Comparison of ENCODE assay signal across 19 mouse cellular contexts in the genomic region with DNA sequence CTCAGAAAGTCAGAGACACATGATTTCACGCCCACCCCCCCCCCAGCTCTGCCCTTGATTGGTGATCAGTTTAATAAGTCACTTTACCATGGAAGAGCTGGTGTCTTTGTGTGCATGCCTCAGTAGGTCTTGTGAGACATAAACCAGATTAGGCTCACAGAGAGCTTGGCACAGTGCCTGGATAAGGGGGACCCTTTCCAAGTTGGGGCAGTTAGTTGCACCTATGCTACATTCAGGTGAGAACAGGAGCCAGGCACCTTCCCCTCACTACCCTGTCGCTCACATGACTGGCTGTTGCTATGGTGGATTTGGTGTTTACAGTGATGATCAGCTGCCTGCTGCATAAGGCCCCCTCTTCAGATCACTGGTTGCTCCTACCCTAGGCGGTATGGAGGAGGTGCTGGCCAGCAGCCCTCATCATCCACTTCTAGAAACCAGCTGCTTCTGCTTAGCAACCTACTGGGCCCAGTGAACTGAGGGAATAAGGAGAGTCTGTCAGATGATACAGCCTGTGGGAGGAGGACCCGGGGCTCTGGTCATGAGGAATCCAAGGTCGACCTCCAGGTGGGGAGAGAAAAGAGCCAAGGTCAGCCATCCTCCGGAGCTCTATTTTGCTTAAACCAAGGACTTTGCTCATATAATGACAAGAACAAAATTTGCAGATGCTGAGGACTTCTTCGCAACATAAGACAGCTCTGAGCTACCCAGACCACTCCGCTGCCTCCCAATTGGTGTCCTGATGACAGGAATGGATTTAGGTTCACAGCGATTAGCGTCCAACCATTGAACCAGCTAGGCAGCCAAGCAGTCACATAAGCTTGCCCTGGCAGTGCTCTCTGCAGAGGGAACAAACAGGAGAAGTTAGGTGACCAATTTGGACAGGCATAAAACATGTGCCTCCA. TPM values are rescaled to one million over a fixed set of nuclear protein-coding genes. Genes with fewer than 3 reads are reported as not detected.
DNase-seq lines count a peak whose midpoint lies in the region; ATAC-seq and TF ChIP-seq lines count a peak whose summit lies in the region.
"Had no signal": no experiment of that assay in that cellular context is flagged by ENCODE, and none has a peak within 500 bp of the region (broad histone marks: within the 10 kb centered on the region; RNA-seq: fewer than 3 reads in every experiment).

No protein-coding gene starts in this region.

- no peak for TF ChIP-seq POLR2A in limb, embryonic 14.5 days (IDR thresholded peaks at IDR 0.05; ENCODE audit: borderline replicate concordance, extremely low read depth, insufficient read depth, insufficient read length)

- no peaks in the 10 kb centered on the region for H3K9me3 ChIP-seq in heart, embryonic 13.5 days
- no peaks in the 10 kb centered on the region for H3K9me3 ChIP-seq in kidney, embryonic 14.5 days (ENCODE audit: control insufficient read depth, low read length)
- no peaks in the 10 kb centered on the region for H3K9me3 ChIP-seq in midbrain, postnatal 0 days (ENCODE audit: low read length)
- no peaks in the 10 kb centered on the region for H3K9me3 ChIP-seq in midbrain, embryonic 11.5 days (ENCODE audit: control insufficient read depth, low read length)
- H3K9me3 ChIP-seq in limb, embryonic 14.5 days (ENCODE audit: control insufficient read depth, low read length) = no peaks in the 10 kb centered on the region
- no peaks in the 10 kb centered on the region for H3K9me3 ChIP-seq in forebrain, embryonic 10.5 days
- H3K9me3 ChIP-seq: forebrain, embryonic 15.5 days; limb, embryonic 15.5 days; lung, embryonic 15.5 days had no signal

- no peak for ATAC-seq in heart, embryonic 13.5 days (ENCODE audit: extremely low read depth, insufficient number of reproducible peaks, low FRiP score, low TSS enrichment)
- peak; percentile 88 for ATAC-seq in kidney, embryonic 14.5 days (ENCODE audit: low FRiP score, low TSS enrichment)
- peak; percentile 23; the same call in 1 of the 2 replicates for ATAC-seq in midbrain, postnatal 0 days (ENCODE audit: low FRiP score)
- ATAC-seq in midbrain, embryonic 11.5 days (ENCODE audit: low FRiP score) = no peak
- peak; percentile 34; the same call in 1 of the 2 replicates for ATAC-seq in limb, embryonic 14.5 days (ENCODE audit: low FRiP score, low read depth)
- ATAC-seq: forebrain, embryonic 15.5 days had no signal

- 70% methylated on average over 10 of the region's 10 CpGs for WGBS in heart, embryonic 13.5 days
- 60% methylated on average over 10 of the region's 10 CpGs for WGBS in kidney, embryonic 14.5 days
- WGBS in midbrain, postnatal 0 days = 80% methylated on average over 10 of the region's 10 CpGs
- 88% methylated on average over 10 of the region's 10 CpGs for WGBS in midbrain, embryonic 11.5 days
- WGBS in limb, embryonic 14.5 days = 82% methylated on average over 10 of the region's 10 CpGs
- WGBS in forebrain, embryonic 10.5 days = 86% methylated on average over 10 of the region's 10 CpGs

- no peak overlapping the region for H3K4me3 ChIP-seq in heart, embryonic 13.5 days
- no peak overlapping the region for H3K4me3 ChIP-seq in kidney, embryonic 14.5 days (ENCODE audit: low read length)
- no peak overlapping the region for H3K4me3 ChIP-seq in midbrain, postnatal 0 days (ENCODE audit: low read depth, low read length)
- no peak overlapping the region for H3K4me3 ChIP-seq in midbrain, embryonic 11.5 days (ENCODE audit: low read depth, low read length)
- no peak overlapping the region for H3K4me3 ChIP-seq in limb, embryonic 14.5 days (replicated peaks; ENCODE audit: low read length)
- H3K4me3 ChIP-seq in forebrain, embryonic 10.5 days = no peak overlapping the region
- H3K4me3 ChIP-seq: forebrain, embryonic 15.5 days; heart, adult 2 months; limb, embryonic 15.5 days; lung, embryonic 15.5 days had no signal

- H3K4me2 ChIP-seq in heart, embryonic 13.5 days = no peak overlapping the region
- no peak overlapping the region for H3K4me2 ChIP-seq in kidney, embryonic 14.5 days (replicated peaks; ENCODE audit: low read depth, low read length)
- H3K4me2 ChIP-seq in midbrain, postnatal 0 days (ENCODE audit: low read depth, low read length, poor library complexity, severe bottlenecking) = no peak overlapping the region
- no peak overlapping the region for H3K4me2 ChIP-seq in midbrain, embryonic 11.5 days
- no peak overlapping the region for H3K4me2 ChIP-seq in limb, embryonic 14.5 days (replicated peaks; ENCODE audit: low read depth, low read length, severe bottlenecking)
- H3K4me2 ChIP-seq: forebrain, embryonic 15.5 days; limb, embryonic 15.5 days; lung, embryonic 15.5 days had no signal

- TF ChIP-seq CTCF in midbrain, postnatal 0 days (IDR thresholded peaks at IDR 0.05) = no peak

- DNase-seq in heart, adult 8-10 months (ENCODE audit: low spot score) = no peak
- DNase-seq in kidney, adult 9 months = no peak
- peak; percentile 70 for DNase-seq in midbrain, postnatal 0 days (ENCODE audit: low spot score)
- no peak for DNase-seq in midbrain, embryonic 11.5 days (ENCODE audit: low spot score, missing footprints)
- no peak for DNase-seq in limb, embryonic 14.5 days (ENCODE audit: low spot score)
- no peak for DNase-seq in forebrain, embryonic 10.5 days (ENCODE audit: extremely low spot score, low spot score)
- DNase-seq: adrenal gland, postnatal 25 days; heart, adult 2 months; right cerebral cortex, postnatal 14 days; thymus, adult 18-20 months had no signal

- H3K27ac ChIP-seq in heart, embryonic 13.5 days (replicated peaks) = peak overlapping the region; percentile 53
- H3K27ac ChIP-seq in kidney, embryonic 14.5 days (ENCODE audit: low read depth, low read length) = peak overlapping the region; percentile 38
- H3K27ac ChIP-seq in midbrain, postnatal 0 days (ENCODE audit: low read depth, low read length) = no peak overlapping the region
- H3K27ac ChIP-seq in midbrain, embryonic 11.5 days (ENCODE audit: low read depth, low read length) = no peak overlapping the region
- H3K27ac ChIP-seq in limb, embryonic 14.5 days (replicated peaks; ENCODE audit: low read depth, low read length) = no peak overlapping the region
- H3K27ac ChIP-seq in forebrain, embryonic 10.5 days = no peak overlapping the region
- H3K27ac ChIP-seq: forebrain, embryonic 15.5 days; heart, adult 2 months; limb, embryonic 15.5 days; lung, embryonic 15.5 days had no signal

- H3K36me3 ChIP-seq in heart, embryonic 13.5 days = no peaks in the 10 kb centered on the region
- no peaks in the 10 kb centered on the region for H3K36me3 ChIP-seq in kidney, embryonic 14.5 days (ENCODE audit: control insufficient read depth, insufficient read depth, low read length)
- no peaks in the 10 kb centered on the region for H3K36me3 ChIP-seq in midbrain, postnatal 0 days (ENCODE audit: insufficient read depth, low read length)
- no peaks in the 10 kb centered on the region for H3K36me3 ChIP-seq in midbrain, embryonic 11.5 days (ENCODE audit: control insufficient read depth, insufficient read depth, low read length)
- H3K36me3 ChIP-seq in limb, embryonic 14.5 days (ENCODE audit: control insufficient read depth, insufficient read depth, low read length) = no peaks in the 10 kb centered on the region
- H3K36me3 ChIP-seq in forebrain, embryonic 10.5 days (replicated peaks) = no peaks in the 10 kb centered on the region
- H3K36me3 ChIP-seq: forebrain, embryonic 15.5 days; limb, embryonic 15.5 days; lung, embryonic 15.5 days had no signal

- H3K27me3 ChIP-seq in heart, embryonic 13.5 days (replicated peaks) = no peaks in the 10 kb centered on the region
- H3K27me3 ChIP-seq in kidney, embryonic 14.5 days (ENCODE audit: control insufficient read depth, insufficient read depth, low read length) = no peaks in the 10 kb centered on the region
- no peaks in the 10 kb centered on the region for H3K27me3 ChIP-seq in midbrain, postnatal 0 days (ENCODE audit: insufficient read depth, low read length)
- no peaks in the 10 kb centered on the region for H3K27me3 ChIP-seq in midbrain, embryonic 11.5 days (ENCODE audit: control insufficient read depth, insufficient read depth, low read length)
- H3K27me3 ChIP-seq in limb, embryonic 14.5 days (ENCODE audit: control insufficient read depth, insufficient read depth, low read length) = no peaks in the 10 kb centered on the region
- H3K27me3 ChIP-seq in forebrain, embryonic 10.5 days (ENCODE audit: poor library complexity, severe bottlenecking) = no peaks in the 10 kb centered on the region
- H3K27me3 ChIP-seq: forebrain, embryonic 15.5 days; limb, embryonic 15.5 days; lung, embryonic 15.5 days had no signal

- peaks cover 16% of the 10 kb centered on the region for H3K4me1 ChIP-seq in heart, embryonic 13.5 days
- peaks cover 10% of the 10 kb centered on the region for H3K4me1 ChIP-seq in kidney, embryonic 14.5 days (ENCODE audit: control insufficient read depth, insufficient read depth, low read length)
- H3K4me1 ChIP-seq in midbrain, postnatal 0 days (ENCODE audit: insufficient read depth, low read length) = no peaks in the 10 kb centered on the region
- no peaks in the 10 kb centered on the region for H3K4me1 ChIP-seq in midbrain, embryonic 11.5 days (ENCODE audit: control insufficient read depth, insufficient read depth, low read length)
- no peaks in the 10 kb centered on the region for H3K4me1 ChIP-seq in limb, embryonic 14.5 days (ENCODE audit: control insufficient read depth, insufficient read depth, low read length)
- 0 out of 2 replicates have a peak, but pooled peaks cover 3% of the 10 kb centered on the region for H3K4me1 ChIP-seq in forebrain, embryonic 10.5 days
- H3K4me1 ChIP-seq: forebrain, embryonic 15.5 days; limb, embryonic 15.5 days had no signal

- H3K9ac ChIP-seq in heart, embryonic 13.5 days = no peak overlapping the region
- H3K9ac ChIP-seq in kidney, embryonic 14.5 days (ENCODE audit: low read depth, low read length) = no peak overlapping the region
- H3K9ac ChIP-seq in midbrain, postnatal 0 days (replicated peaks; ENCODE audit: low read length, poor library complexity, severe bottlenecking) = no peak overlapping the region
- H3K9ac ChIP-seq in midbrain, embryonic 11.5 days (ENCODE audit: low read length) = no peak overlapping the region
- H3K9ac ChIP-seq in limb, embryonic 14.5 days (ENCODE audit: low read depth, low read length, severe bottlenecking) = no peak overlapping the region
- H3K9ac ChIP-seq: forebrain, embryonic 15.5 days; limb, embryonic 15.5 days; lung, embryonic 15.5 days had no signal

RNA-seq across cellular contexts. Expression of gene Adamts16, which starts 35.3 kb away (rescaled TPM):
- 0.12 and 0.13 TPM in 2 replicates for polyA plus RNA-seq in heart, embryonic 13.5 days (2015; fragmentation: Nextera tagmentation; extraction: Ambion mirVana)
- not detected for total RNA-seq in heart, adult 8-10 months (2022)
- 6.6 and 11.2 TPM in 2 replicates for polyA plus RNA-seq in kidney, embryonic 14.5 days (2014; fragmentation: Nextera tagmentation; extraction: Ambion mirVana)
- total RNA-seq in midbrain, postnatal 0 days (2014; rRNA removed) = 4.8 and 5.6 TPM in 2 replicates
- polyA plus RNA-seq in midbrain, postnatal 0 days (2015; fragmentation: Nextera tagmentation; extraction: Ambion mirVana) = 2.0 and 2.2 TPM in 2 replicates
- 0.29 and 0.45 TPM in 2 replicates for polyA plus RNA-seq in midbrain, embryonic 11.5 days (2014; fragmentation: Nextera tagmentation; extraction: Ambion mirVana)
- polyA plus RNA-seq in limb, embryonic 14.5 days (2012; rRNA removed) = 4.7 and 5.2 TPM in 2 replicates
- 1.8 and 3.1 TPM in 2 replicates for polyA plus RNA-seq in limb, embryonic 14.5 days (2014; fragmentation: Nextera tagmentation; extraction: Ambion mirVana)
- polyA plus RNA-seq in forebrain, embryonic 10.5 days (2016; fragmentation: Nextera tagmentation; extraction: Ambion mirVana) = 0.11 and 0.17 TPM in 2 replicates
- total RNA-seq: common myeloid progenitor, adult 5-6 weeks; heart, adult 2 months; megakaryocyte, adult 5-6 weeks; neutrophil, adult 5-6 weeks had no signal
- polyA plus RNA-seq: C2C12 had no signal

Comparison
In these comparisons a context has a peak if more than half of its experiments do, and no peak if none do; other contexts are left out.
1. ATAC-seq: peak in kidney, embryonic 14.5 days (single experiment), midbrain, postnatal 0 days (single experiment) and limb, embryonic 14.5 days (single experiment); none in heart, embryonic 13.5 days (single experiment) and midbrain, embryonic 11.5 days (single experiment).
2. H3K27ac ChIP-seq: peak in heart, embryonic 13.5 days (single experiment) and kidney, embryonic 14.5 days (single experiment); none in midbrain, postnatal 0 days (single experiment), midbrain, embryonic 11.5 days (single experiment), limb, embryonic 14.5 days (single experiment) and forebrain, embryonic 10.5 days (single experiment).